Mouse (Mus musculus): ENCODE measurements around the gene Gm45902. TPM values are rescaled to one million over a fixed set of nuclear protein-coding genes. Genes with fewer than 3 reads are reported as not detected.

The Gm45902 gene
- polyA plus RNA-seq (2015; fragmentation: Nextera tagmentation; extraction: Ambion mirVana), result 5.1 and 5.2 TPM in 2 replicates

DNA sequence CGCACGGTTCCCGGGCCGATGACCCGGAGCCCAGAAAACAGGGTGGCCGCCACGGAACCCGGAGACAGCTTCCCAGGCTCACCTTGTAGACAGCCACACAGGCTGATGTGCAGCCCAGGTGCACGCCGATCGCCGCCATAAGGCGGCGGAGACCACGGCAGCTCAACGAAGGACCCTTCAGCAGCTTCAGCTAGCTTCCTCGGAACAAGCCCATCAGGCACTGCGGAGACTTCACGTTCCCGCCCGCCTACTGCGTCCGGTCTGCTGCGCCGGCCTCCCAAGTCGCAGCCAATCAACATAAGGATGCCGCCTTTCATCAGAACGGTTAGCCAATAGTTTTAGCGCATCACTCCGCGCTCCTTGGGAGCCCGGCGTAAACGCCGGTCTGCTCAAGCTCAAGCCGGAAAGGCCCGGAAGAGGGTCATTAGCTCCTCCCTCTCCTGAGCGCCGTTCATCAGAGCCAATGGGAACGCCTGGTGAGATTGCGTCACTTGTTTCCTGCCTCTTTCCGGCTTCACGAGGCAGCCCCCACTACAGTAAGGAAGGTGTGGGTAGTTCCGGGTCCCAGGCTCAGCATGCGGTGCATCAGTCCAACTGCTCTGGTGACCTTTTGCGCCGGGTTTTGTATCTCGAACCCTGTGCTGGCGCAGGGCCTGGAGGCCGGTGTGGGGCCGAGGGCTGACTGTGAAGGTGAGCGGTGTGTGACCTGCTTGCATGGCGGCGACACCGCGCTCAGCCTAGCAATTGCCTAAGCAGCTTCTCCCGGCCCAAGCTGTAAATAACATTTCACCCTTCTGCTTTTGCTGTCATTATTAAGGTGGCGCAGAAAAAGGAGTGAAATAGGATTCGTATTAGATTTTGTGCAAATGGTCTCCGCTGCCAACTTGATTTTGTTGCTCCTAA, at the start of gene Gm45902, which contains the start of the genes Hspa14 and Cdnf:
Gm45902 (minus strand) TSS at position 239 of the 903 bp plus-strand sequence.
Hspa14 (minus strand) TSS at position 263 of the 903 bp plus-strand sequence.
Cdnf (plus strand) TSS at position 479 of the 903 bp plus-strand sequence.
- WGBS, result under 1% methylated on average over 58 of the region's 60 CpGs
- H3K27ac ChIP-seq (ENCODE audit: low read length), result peak within 1 kb of the TSS; percentile 73
- no peaks in the 10 kb centered on the region for H3K27me3 ChIP-seq (ENCODE audit: control insufficient read depth, insufficient read depth, low read depth, low read length)
- peaks cover 16% of the 10 kb centered on the region for H3K36me3 ChIP-seq (ENCODE audit: control insufficient read depth, insufficient read depth, low read length)
- ATAC-seq (ENCODE audit: low read depth), result peak; percentile 100
- peaks cover 13% of the 10 kb centered on the region for H3K4me1 ChIP-seq (replicated peaks; ENCODE audit: control insufficient read depth, insufficient read depth, low read length)
- peak within 1 kb of the TSS; percentile 89 for H3K4me3 ChIP-seq (ENCODE audit: low read length)
- peak within 1 kb of the TSS; percentile 91 for H3K9ac ChIP-seq (ENCODE audit: low read length)
- peak within 1 kb of the TSS; percentile 86 for H3K4me2 ChIP-seq (ENCODE audit: low read depth, low read length)
- H3K9me3 ChIP-seq (ENCODE audit: control insufficient read depth, low read length), result no peaks in the 10 kb centered on the region

DNA sequence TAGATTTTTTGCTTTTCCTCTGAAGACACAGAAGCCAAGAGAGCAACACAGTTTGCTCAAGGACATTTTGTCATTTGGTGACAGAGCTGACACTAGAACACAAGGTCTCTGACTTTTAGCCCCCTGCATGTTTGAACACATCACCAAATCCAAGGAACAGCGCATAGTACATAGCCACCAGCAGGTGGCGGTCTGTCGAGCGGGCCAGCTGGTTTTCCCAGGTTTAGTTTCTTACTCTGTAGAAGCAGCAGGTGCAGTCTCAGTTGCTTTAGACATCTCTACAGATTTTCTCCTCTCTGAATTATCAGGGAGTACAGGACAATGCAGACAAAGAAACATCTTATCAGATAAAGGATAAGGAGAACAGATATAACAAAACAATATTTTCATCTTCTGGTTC, 34.0 kb upstream of the Gm45902 start:
- no peaks in the 10 kb centered on the region for H3K27me3 ChIP-seq (ENCODE audit: control insufficient read depth, insufficient read depth, low read depth, low read length)
- H3K9me3 ChIP-seq (ENCODE audit: control insufficient read depth, low read length), result no peaks in the 10 kb centered on the region
- H3K36me3 ChIP-seq (ENCODE audit: control insufficient read depth, insufficient read depth, low read length), result no peaks in the 10 kb centered on the region
- no peak overlapping the region for H3K9ac ChIP-seq (ENCODE audit: low read length)
- WGBS, result 2% methylated on average over 4 of the region's 4 CpGs
- H3K27ac ChIP-seq (ENCODE audit: low read length), result no peak overlapping the region
- no peak overlapping the region for H3K4me3 ChIP-seq (ENCODE audit: low read length)
- H3K4me1 ChIP-seq (replicated peaks; ENCODE audit: control insufficient read depth, insufficient read depth, low read length), result peaks cover 5% of the 10 kb centered on the region; the same call in 1 of the 2 replicates
- H3K4me2 ChIP-seq (ENCODE audit: low read depth, low read length), result no peak overlapping the region
- ATAC-seq (ENCODE audit: low read depth), result no peak

DNA sequence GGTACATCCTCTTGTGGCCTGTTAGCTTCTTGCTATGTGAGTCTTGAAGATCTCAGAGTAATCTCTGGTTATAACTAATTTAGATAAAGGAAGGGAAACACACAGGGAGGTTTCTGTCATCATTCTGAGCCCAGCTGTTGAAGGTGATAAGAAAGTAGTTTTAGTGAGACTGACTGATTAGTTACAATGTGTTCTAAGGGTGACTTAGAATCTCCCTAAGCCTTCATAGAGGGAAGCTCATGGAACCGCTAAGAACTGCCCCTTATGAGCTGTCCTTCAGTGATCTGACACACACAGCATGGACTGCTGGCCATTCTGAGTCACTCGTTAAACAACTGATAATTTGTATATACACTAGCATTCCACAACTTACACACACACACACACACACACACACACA, 33.5 kb upstream of the Gm45902 start:
- H3K9ac ChIP-seq (ENCODE audit: low read length), result no peak overlapping the region

DNA sequence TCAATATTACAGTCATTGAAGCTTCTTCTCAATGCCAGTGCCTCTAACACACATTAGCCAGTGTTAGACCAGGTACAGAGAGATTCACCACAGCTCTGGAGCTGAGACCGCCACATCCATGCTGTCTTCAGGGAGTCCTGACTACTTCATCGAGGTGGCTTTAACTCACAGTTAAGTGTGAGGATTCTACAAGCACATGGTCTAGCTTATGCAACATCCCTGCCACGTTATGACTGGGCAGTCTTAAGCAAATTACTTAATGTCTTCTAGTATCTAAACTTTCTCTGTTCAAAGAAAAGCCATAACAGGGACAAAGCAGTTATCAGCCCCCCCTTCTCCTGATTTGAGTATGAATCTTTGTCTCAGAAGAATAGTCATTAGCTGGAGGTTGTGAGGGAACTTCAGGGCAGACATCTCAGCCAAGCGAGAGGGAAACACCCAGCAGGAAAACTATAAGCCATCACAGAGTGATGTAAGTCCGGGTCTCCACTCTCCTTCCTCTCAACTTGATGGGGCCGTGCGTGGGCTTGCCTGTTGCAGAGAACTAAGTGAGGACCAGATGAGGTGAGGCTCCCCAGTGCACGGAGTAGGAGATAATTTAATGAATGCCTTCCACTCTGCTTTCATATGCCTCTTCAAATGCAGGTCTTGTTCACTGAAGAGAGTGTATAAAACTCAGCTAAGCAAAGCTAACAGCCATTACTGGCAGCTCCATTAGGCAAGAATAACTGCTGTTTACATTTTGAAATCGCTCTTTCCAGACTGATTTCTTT, 28.9 kb upstream of the Gm45902 start:
- ATAC-seq (ENCODE audit: low read depth), result no peak
- Histone ChIP-seq H3K4me1 (replicated peaks; ENCODE audit: control insufficient read depth, insufficient read depth, low read length) (peaks cover 6% of the 10 kb centered on the region; the same call in 1 of the 2 replicates), H3K27ac (ENCODE audit: low read length) (no peak overlapping the region), H3K27me3 (ENCODE audit: control insufficient read depth, insufficient read depth, low read depth, low read length) (no peaks in the 10 kb centered on the region), H3K9me3 (ENCODE audit: control insufficient read depth, low read length) (no peaks in the 10 kb centered on the region), H3K4me3 (ENCODE audit: low read length) (no peak overlapping the region), H3K4me2 (ENCODE audit: low read depth, low read length) (no peak overlapping the region), H3K36me3 (ENCODE audit: control insufficient read depth, insufficient read depth, low read length) (no peaks in the 10 kb centered on the region), H3K9ac (ENCODE audit: low read length) (no peak overlapping the region)
- 44% methylated on average over 9 of the region's 9 CpGs for WGBS

More for the DNA sequence above, 33.5 kb upstream of the Gm45902 start:
- ATAC-seq (ENCODE audit: low read depth), result no peak
- no peaks in the 10 kb centered on the region for H3K9me3 ChIP-seq (ENCODE audit: control insufficient read depth, low read length)
- 53% methylated on average over 2 of the region's 2 CpGs for WGBS
- peaks cover 6% of the 10 kb centered on the region; the same call in 1 of the 2 replicates for H3K4me1 ChIP-seq (replicated peaks; ENCODE audit: control insufficient read depth, insufficient read depth, low read length)
- no peaks in the 10 kb centered on the region for H3K36me3 ChIP-seq (ENCODE audit: control insufficient read depth, insufficient read depth, low read length)
- no peak overlapping the region for H3K4me3 ChIP-seq (ENCODE audit: low read length)
- no peak overlapping the region for H3K4me2 ChIP-seq (ENCODE audit: low read depth, low read length)
- no peaks in the 10 kb centered on the region for H3K27me3 ChIP-seq (ENCODE audit: control insufficient read depth, insufficient read depth, low read depth, low read length)
- no peak overlapping the region for H3K27ac ChIP-seq (ENCODE audit: low read length)

DNA sequence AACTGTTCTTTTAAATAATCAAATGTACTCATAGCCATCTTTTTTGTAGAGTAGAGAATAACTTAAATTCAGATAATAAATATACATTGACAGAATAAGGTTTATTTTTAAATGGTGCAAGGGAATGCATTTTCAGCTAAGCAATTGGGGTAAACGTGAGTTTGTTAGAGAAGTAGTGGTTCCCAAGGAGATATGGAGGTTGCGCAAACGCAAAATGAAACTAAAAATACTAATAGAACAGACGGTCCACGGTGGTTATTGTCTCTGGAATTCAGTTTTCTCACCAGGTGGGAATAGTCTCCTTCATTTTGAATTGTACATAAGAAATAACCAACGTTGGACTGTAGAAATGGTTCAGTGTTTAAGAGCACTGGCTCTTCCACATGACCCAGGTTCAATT, 13.7 kb upstream of the Gm45902 start:
- no peaks in the 10 kb centered on the region for H3K36me3 ChIP-seq (ENCODE audit: control insufficient read depth, insufficient read depth, low read length)
- H3K9ac ChIP-seq (ENCODE audit: low read length), result no peak overlapping the region
- no peak overlapping the region for H3K4me2 ChIP-seq (ENCODE audit: low read depth, low read length)
- no peak overlapping the region for H3K27ac ChIP-seq (ENCODE audit: low read length)
- no peaks in the 10 kb centered on the region for H3K4me1 ChIP-seq (replicated peaks; ENCODE audit: control insufficient read depth, insufficient read depth, low read length)
- 74% methylated on average over 6 of the region's 6 CpGs for WGBS
- no peaks in the 10 kb centered on the region for H3K27me3 ChIP-seq (ENCODE audit: control insufficient read depth, insufficient read depth, low read depth, low read length)
- ATAC-seq (ENCODE audit: low read depth), result no peak
- no peaks in the 10 kb centered on the region for H3K9me3 ChIP-seq (ENCODE audit: control insufficient read depth, low read length)
- H3K4me3 ChIP-seq (ENCODE audit: low read length), result no peak overlapping the region

DNA sequence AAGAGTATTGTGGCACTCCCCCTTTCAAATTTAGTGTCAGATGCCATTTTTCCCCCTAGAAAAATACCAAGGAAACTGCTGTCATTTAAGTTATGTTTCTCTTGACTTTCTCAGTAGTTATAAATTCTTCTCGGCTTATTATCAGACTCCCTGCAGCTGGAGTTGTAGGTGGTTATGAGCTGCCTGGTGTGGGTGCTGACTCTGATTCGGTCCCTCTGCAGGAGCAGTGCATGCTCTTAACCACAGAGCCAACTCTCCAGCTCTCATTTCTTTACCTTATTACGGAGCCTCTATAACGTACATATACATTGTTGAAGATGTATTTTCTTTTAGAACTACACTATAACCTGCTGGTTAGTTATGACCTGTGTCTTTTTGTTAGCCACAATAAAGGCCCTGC, 10.0 kb upstream of the Gm45902 start:
- no peak for ATAC-seq (ENCODE audit: low read depth)
- H3K4me2 ChIP-seq (ENCODE audit: low read depth, low read length), result no peak overlapping the region
- H3K4me3 ChIP-seq (ENCODE audit: low read length), result no peak overlapping the region
- no peaks in the 10 kb centered on the region for H3K9me3 ChIP-seq (ENCODE audit: control insufficient read depth, low read length)
- H3K27ac ChIP-seq (ENCODE audit: low read length), result no peak overlapping the region
- H3K9ac ChIP-seq (ENCODE audit: low read length), result no peak overlapping the region
- 66% methylated on average over 4 of the region's 4 CpGs for WGBS
- no peaks in the 10 kb centered on the region for H3K4me1 ChIP-seq (replicated peaks; ENCODE audit: control insufficient read depth, insufficient read depth, low read length)
- no peaks in the 10 kb centered on the region for H3K27me3 ChIP-seq (ENCODE audit: control insufficient read depth, insufficient read depth, low read depth, low read length)
- H3K36me3 ChIP-seq (ENCODE audit: control insufficient read depth, insufficient read depth, low read length), result no peaks in the 10 kb centered on the region

DNA sequence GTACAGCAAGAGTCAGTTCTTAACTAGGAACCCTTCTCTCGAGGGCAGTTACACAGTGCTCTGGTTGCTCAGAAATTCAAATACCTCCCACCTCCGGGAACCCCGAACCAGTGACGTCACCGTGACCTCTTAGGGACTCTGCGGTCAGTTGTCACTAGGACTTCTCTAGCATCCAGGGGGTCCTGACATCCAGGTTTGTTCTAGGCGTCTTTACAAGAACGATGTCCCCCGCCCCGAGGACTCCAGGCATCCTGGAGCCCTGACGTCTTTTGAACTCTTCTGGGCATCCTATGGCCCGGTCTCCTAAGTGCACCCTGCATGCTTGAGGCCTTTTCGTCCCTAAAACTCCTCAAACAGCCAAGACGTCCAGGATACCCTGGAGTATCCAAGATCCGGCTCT, 514 bp downstream of the Gm45902 start:
- ATAC-seq (ENCODE audit: low read depth), result no peak; the same call in 1 of the 2 replicates
- peak overlapping the region; percentile 73 for H3K27ac ChIP-seq (ENCODE audit: low read length)
- peak overlapping the region; percentile 89 for H3K4me3 ChIP-seq (ENCODE audit: low read length)
- under 1% methylated on average over 15 of the region's 15 CpGs for WGBS
- peak overlapping the region; percentile 86 for H3K4me2 ChIP-seq (ENCODE audit: low read depth, low read length)
- H3K27me3 ChIP-seq (ENCODE audit: control insufficient read depth, insufficient read depth, low read depth, low read length), result no peaks in the 10 kb centered on the region
- H3K9me3 ChIP-seq (ENCODE audit: control insufficient read depth, low read length), result no peaks in the 10 kb centered on the region
- H3K9ac ChIP-seq (ENCODE audit: low read length), result peak overlapping the region; percentile 91
- peaks cover 13% of the 10 kb centered on the region for H3K4me1 ChIP-seq (replicated peaks; ENCODE audit: control insufficient read depth, insufficient read depth, low read length)
- H3K36me3 ChIP-seq (ENCODE audit: control insufficient read depth, insufficient read depth, low read length), result peaks cover 19% of the 10 kb centered on the region

DNA sequence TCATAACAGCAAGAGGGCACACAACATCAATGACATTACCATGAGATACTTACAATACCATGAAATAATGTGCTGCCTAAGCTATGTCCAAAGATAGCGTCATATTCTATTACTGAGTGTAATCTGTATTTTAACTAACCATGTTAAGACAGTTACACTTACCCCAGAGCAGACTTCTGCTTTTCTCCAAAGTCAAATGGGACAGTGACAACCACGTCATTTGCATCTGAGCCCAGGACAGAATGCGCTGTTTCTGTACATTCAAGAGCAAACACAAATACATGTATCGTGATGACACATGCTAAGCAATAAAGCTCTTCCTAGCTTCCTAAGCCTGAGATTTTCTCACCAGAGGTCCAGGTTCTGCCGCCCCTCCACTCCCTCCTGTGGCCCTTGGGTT, 11.7 kb downstream of the Gm45902 start:
- H3K27ac ChIP-seq (ENCODE audit: low read length), result no peak overlapping the region
- no peak overlapping the region for H3K4me2 ChIP-seq (ENCODE audit: low read depth, low read length)
- peaks cover 30% of the 10 kb centered on the region for H3K36me3 ChIP-seq (ENCODE audit: control insufficient read depth, insufficient read depth, low read length)
- H3K27me3 ChIP-seq (ENCODE audit: control insufficient read depth, insufficient read depth, low read depth, low read length), result no peaks in the 10 kb centered on the region
- H3K9me3 ChIP-seq (ENCODE audit: control insufficient read depth, low read length), result no peaks in the 10 kb centered on the region
- no peak overlapping the region for H3K9ac ChIP-seq (ENCODE audit: low read length)
- no peaks in the 10 kb centered on the region for H3K4me1 ChIP-seq (replicated peaks; ENCODE audit: control insufficient read depth, insufficient read depth, low read length)
- H3K4me3 ChIP-seq (ENCODE audit: low read length), result no peak overlapping the region
- 92% methylated on average over 5 of the region's 5 CpGs for WGBS
- ATAC-seq (ENCODE audit: low read depth), result no peak

DNA sequence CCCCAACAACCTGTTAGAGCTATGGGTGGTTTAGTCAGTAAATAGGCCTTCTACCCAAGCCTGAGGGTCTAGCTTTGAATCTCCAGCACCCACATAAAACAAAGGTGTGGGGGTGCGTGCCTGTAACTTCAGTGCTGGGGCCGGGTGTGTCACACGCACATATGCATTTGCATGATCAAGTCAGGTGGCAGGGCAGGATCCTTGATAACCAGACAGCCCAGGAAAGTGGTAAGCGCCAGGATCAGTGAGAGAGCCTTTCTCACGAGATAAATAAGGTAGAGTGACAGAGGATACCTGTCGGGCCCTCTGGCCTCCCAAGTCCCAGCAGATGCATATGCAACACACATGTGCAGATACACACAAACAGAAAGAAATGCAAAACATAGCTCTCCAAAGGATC, 13.0 kb downstream of the Gm45902 start:
- 89% methylated on average over 6 of the region's 6 CpGs for WGBS
- no peak overlapping the region for H3K27ac ChIP-seq (ENCODE audit: low read length)
- peaks cover 35% of the 10 kb centered on the region for H3K36me3 ChIP-seq (ENCODE audit: control insufficient read depth, insufficient read depth, low read length)
- H3K4me2 ChIP-seq (ENCODE audit: low read depth, low read length), result no peak overlapping the region
- no peaks in the 10 kb centered on the region for H3K9me3 ChIP-seq (ENCODE audit: control insufficient read depth, low read length)
- ATAC-seq (ENCODE audit: low read depth), result no peak
- H3K4me1 ChIP-seq (replicated peaks; ENCODE audit: control insufficient read depth, insufficient read depth, low read length), result no peaks in the 10 kb centered on the region
- H3K9ac ChIP-seq (ENCODE audit: low read length), result no peak overlapping the region
- H3K4me3 ChIP-seq (ENCODE audit: low read length), result no peak overlapping the region
- no peaks in the 10 kb centered on the region for H3K27me3 ChIP-seq (ENCODE audit: control insufficient read depth, insufficient read depth, low read depth, low read length)

Data from lung, embryonic 16.5 days (tissue).